Mouse (Mus musculus) Patski (cell line): ENCODE results near the gene Ctso. TPM values are rescaled to one million over a fixed set of nuclear protein-coding genes. Genes with fewer than 3 reads are reported as not detected.

Experiments
- ATAC-seq: fragments of 100-300 bp; one replicate; pipeline ENCODE4 v1.8.0; 2021
- CTCF ChIA-PET: fragments of 350-600 bp; sonication (Branson Sonifier 250); formaldehyde crosslinking; loops from one replicate; lab custom pipeline; 2022; ENCODE audit warnings: inconsistent platforms; lab: Charles Lee
- POLR2A ChIA-PET: fragments of 350-600 bp; sonication (Branson Sonifier 250); formaldehyde crosslinking; loops from one replicate; lab custom pipeline; 2022; ENCODE audit warnings: antibody characterized with exemption, inconsistent platforms; lab: Charles Lee
- DNase-seq: peaks from one replicate; pipeline ENCODE4 v3.0.0-alpha.2; 2011; ENCODE audit warnings: low read depth, low spot score
- H3K27me3 ChIP-seq: fragments of 371-371 bp; one replicate; pipeline ENCODE4 v1.5.1; 2021
- CTCF ChIP-seq: fragments of 100-300 bp; IDR thresholded peaks from one replicate; pipeline ENCODE4 v1.5.1; 2021
- in situ Hi-C: fragments of 300-500 bp; cut with MboI; formaldehyde crosslinking; loops from 3 replicates; pipeline ENCODE4 v1.11.1; 2018; ENCODE audit warnings: low pct_unique_long_range_greater_than_20kb, mixed read lengths
- polyA plus RNA-seq: library from polyadenylated mRNA; unstranded; gene quantifications from one replicate; pipeline ENCODE4 v1.2.3, GENCODE M21; 2021

Ctso gene
- polyA plus RNA-seq, result 18.5 TPM

DNA sequence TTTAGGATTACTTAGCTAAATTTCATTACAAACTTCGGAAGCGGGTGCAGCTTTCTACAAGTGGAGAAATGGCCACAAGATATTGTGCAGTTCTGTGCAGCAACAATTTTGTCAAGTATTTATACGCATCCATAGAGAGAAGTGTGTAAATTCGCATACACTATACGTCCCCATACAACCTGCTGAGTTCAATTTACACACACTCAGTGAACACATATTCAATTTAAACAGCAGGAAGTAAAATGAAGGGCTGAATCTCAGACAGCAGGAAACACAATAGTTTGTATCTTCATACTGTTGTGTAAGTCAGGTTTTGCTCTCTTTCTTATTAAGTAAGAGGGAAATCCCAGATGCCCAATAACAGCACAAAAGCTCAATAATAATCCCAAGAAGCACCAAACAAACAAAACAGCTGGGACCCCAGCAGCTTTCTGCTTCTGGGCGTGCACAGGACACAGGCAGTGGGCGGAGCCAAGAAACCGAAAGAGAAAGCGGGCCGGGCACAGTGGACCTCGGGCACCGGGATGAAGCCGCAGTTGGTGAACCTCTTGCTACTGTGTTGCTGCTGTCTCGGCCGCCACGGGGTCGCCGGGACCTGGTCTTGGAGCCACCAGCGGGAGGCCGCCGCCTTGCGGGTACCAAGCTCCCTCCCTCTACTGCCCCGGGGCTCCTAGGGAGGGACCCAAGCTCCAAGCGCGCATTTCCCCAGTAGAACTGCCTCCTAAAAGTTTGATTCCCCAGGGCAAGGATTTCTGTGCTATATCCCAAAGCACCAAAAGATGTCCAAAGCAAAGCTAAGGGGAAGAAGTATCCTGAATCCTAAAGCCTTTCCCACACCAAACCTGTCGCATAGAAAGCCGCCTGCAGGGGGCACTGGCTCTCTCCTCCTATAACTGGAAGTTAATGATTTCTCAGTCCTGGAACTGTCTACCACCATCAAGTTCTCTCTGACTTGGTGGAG lies at the start of gene Ctso:
TSS of gene Ctso (plus strand) at position 461 of the 961 bp plus-strand sequence.
- POLR2A ChIA-PET, result interaction anchor here (0.6 kb wide), 2 partner anchors 1135 to 1237 kb away, joined by 3 to 7 read pairs; no protein-coding TSS in a partner anchor
- TF ChIP-seq CTCF, result peak; percentile 99
- CTCF ChIA-PET, result interaction anchor here (0.7 to 5.0 kb wide), 18 partner anchors 8 to 972 kb away, joined by 3 to 35 read pairs (median 3); partner anchors contain the start of gene Tdo2
- DNase-seq (peak; percentile 66), ATAC-seq (peak; percentile 97)
- H3K27me3 ChIP-seq, result no peaks in the 10 kb centered on the region
- in situ Hi-C loops, result no loop called here

DNA sequence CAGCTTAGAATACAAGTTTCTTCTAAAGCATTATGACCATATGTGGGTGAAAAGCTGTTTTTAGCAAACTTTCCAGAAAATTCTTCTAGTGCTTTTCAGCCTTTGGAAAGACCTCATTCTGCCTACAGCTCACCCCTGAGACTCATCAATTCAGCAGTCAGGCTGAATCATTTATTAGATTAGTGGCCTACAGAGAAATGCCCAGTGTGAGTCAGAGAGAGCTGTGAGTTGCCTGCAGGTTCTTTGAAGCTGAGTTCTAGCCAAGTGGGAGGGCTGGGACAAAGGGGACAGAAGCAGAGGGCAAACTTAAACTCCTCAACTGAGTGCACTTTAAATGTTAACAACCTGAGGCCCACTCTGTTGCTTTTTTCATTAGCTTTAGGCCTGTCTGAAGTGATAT lies 48.5 kb upstream of the Ctso start:
- ATAC-seq, result peak; percentile 88
- ChIA-PET CTCF (interaction anchor here (1.1 to 1.3 kb wide), 3 partner anchors 10 to 49 kb away, joined by 3 read pairs; no protein-coding TSS in a partner anchor), POLR2A (no interaction called here)
- peak; percentile 33 for DNase-seq
- TF ChIP-seq CTCF, result no peak
- in situ Hi-C loops, result no loop called here
- peaks cover 10% of the 10 kb centered on the region for H3K27me3 ChIP-seq

DNA sequence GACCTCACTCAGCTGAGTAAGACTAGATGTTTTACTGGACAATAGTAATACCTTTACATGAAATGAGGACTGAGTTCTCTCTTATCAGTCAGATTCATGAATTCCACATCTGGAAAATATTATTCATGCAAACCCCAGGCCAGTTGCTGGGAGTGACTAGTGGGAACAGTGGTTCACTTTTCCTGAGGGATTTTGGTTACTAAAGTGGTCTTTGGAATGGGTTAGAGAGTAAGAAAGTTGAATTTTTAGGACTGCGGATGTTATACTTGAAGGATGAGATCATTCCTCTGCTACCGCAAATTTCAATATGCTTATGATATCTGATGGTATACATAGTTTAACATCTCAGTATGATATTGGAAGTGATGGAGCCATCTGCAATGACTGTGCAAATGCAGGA lies 46.8 kb upstream of the Ctso start:
- no peak for TF ChIP-seq CTCF
- POLR2A ChIA-PET, result no interaction called here
- in situ Hi-C loops, result no loop called here
- no peak for DNase-seq
- CTCF ChIA-PET, result no interaction called here
- ATAC-seq, result no peak
- H3K27me3 ChIP-seq, result peaks cover 12% of the 10 kb centered on the region

GRCm38 (mm10) chr3:81889137-81889536 lies 43.3 kb upstream of the Ctso start:
- TF ChIP-seq CTCF, result no peak
- ChIA-PET POLR2A (no interaction called here), CTCF (interaction anchor here (1.0 kb wide), 2 partner anchors 8 to 12 kb away, joined by 3 read pairs; no protein-coding TSS in a partner anchor)
- in situ Hi-C loops, result no loop called here
- ATAC-seq (no peak), DNase-seq (no peak)
- peaks cover 25% of the 10 kb centered on the region for H3K27me3 ChIP-seq

GRCm38 (mm10) chr3:81910286-81911036 lies 21.9 kb upstream of the Ctso start:
- ChIA-PET CTCF (interaction anchor here (1.0 to 1.1 kb wide), 2 partner anchors 12 to 1240 kb away, joined by 3 read pairs; no protein-coding TSS in a partner anchor), POLR2A (no interaction called here)
- no peak for ATAC-seq

GRCm38 (mm10) chr3:81916030-81916686 lies 16.2 kb upstream of the Ctso start:
- ATAC-seq (peak; percentile 37), DNase-seq (no peak)
- TF ChIP-seq CTCF, result no peak
- in situ Hi-C loops, result loop anchor here (5.0 kb wide), 1 partner anchor 1834 kb away; no protein-coding TSS in a partner anchor
- peaks cover 29% of the 10 kb centered on the region for H3K27me3 ChIP-seq
- ChIA-PET POLR2A (interaction anchor here (0.6 kb wide), 1 partner anchor 1481 kb away, joined by 4 read pairs; no protein-coding TSS in a partner anchor), CTCF (interaction anchor here (0.7 to 6.0 kb wide), 4 partner anchors 8 to 17 kb away, joined by 3 to 35 read pairs (median 14); partner anchors contain the start of gene Ctso)

More at GRCm38 (mm10) chr3:81910286-81911036, 21.9 kb upstream of the Ctso start:
- no peak for DNase-seq
- in situ Hi-C loops, result no loop called here
- TF ChIP-seq CTCF, result no peak
- H3K27me3 ChIP-seq, result peaks cover 42% of the 10 kb centered on the region

DNA sequence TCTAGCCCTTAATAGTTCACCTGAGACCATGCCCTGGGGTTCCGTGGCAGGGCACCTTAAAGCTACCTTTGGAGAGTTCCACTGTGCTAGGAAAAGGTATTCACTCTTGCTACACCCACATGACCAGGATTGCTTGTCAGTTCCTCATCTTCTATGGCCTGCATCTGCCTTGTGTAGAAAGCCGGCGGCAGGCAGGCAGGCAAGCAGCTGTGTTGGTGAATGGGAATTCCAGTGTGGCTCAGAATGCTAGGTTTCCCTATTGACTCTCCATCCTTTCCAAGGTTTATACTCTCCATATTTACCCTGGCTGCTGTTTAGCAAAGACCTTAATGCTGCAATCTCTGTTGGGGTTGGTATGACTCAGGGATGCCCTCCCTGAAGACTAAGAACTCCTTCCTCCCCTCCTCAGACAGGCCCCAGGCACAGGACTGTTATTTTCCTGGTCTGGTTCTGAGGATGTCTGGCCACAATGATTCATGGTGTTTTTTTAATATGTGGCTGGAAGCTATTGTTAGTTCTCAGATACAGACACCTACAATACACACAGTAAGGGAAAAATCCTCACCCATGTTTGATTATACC lies 15.0 kb upstream of the Ctso start:
- peaks cover 34% of the 10 kb centered on the region for H3K27me3 ChIP-seq
- CTCF ChIA-PET, result interaction anchor here (6.0 kb wide), 1 partner anchor 16 kb away, joined by 35 read pairs; the partner anchor contains the start of gene Ctso
- POLR2A ChIA-PET, result no interaction called here
- DNase-seq (peak; percentile 46), ATAC-seq (peak; percentile 62)
- TF ChIP-seq CTCF, result no peak
- in situ Hi-C loops, result loop anchor here (5.0 kb wide), 1 partner anchor 1835 kb away; no protein-coding TSS in a partner anchor

GRCm38 (mm10) chr3:81918215-81918614 lies 14.2 kb upstream of the Ctso start:
- ATAC-seq (no peak), DNase-seq (no peak)
- TF ChIP-seq CTCF, result no peak
- POLR2A ChIA-PET, result no interaction called here
- in situ Hi-C loops, result loop anchor here (5.0 kb wide), 1 partner anchor 1836 kb away; no protein-coding TSS in a partner anchor
- peaks cover 36% of the 10 kb centered on the region for H3K27me3 ChIP-seq
- CTCF ChIA-PET, result interaction anchor here (6.0 kb wide), 1 partner anchor 15 kb away, joined by 35 read pairs; the partner anchor contains the start of gene Ctso

DNA sequence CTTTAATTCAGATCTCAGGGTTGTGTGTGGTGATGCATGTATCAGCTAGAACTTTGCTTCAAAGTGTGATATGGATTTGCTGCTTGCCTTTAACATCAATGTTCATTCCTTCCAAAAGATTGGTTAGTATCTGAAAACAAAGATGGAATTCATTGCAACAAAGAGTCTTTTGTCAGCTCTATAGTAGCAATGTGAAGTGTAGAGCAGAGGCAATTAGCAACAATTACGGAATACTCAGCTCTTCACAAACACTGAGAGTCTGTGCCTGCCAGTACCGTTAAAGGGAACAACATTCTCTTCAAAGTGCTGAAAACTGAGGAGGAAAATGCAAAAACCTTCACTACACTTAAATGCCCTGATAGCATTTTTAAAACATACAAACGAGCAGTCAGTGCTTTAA lies 12.7 kb upstream of the Ctso start:
- in situ Hi-C loops, result loop anchor here (5.0 to 10.0 kb wide), 2 partner anchors 435 to 1837 kb away; no protein-coding TSS in a partner anchor
- POLR2A ChIA-PET, result interaction anchor here (0.5 kb wide), 1 partner anchor 317 kb away, joined by 3 read pairs; no protein-coding TSS in a partner anchor
- no peak for DNase-seq
- TF ChIP-seq CTCF, result no peak
- CTCF ChIA-PET, result no interaction called here
- no peak for ATAC-seq
- H3K27me3 ChIP-seq, result peaks cover 37% of the 10 kb centered on the region
